Mouse (Mus musculus) cerebellum, adult 2 months (tissue): ENCODE measurements around the gene Lgals1. TPM values are rescaled to one million over a fixed set of nuclear protein-coding genes. Genes with fewer than 3 reads are reported as not detected.
A peak's percentile ranks its signal among the peaks of the same experiment; 100 is the strongest.

ENCODE experiments used
- DNase-seq, 2 experiments: peaks; one replicate each; pipeline ENCODE4 v3.0.0; 2021
- H3K27ac ChIP-seq: fragments of 200-500 bp; 2 replicates; pipeline ENCODE4 v1.5.1; 2012; ENCODE audit warnings: low read length, control low read depth, inconsistent platforms; ENCODE audit not compliant: insufficient read depth
- H3K27me3 ChIP-seq: fragments of 200-500 bp; 2 replicates; pipeline ENCODE4 v1.6.1; 2012; ENCODE audit warnings: inconsistent platforms, mild to moderate bottlenecking, low read length, moderate library complexity; ENCODE audit not compliant: control insufficient read depth, insufficient read depth
- H3K4me1 ChIP-seq: fragments of 200-500 bp; 2 replicates; pipeline ENCODE4 v1.6.1; 2011; ENCODE audit warnings: low read length; ENCODE audit not compliant: control insufficient read depth, insufficient read depth
- H3K4me3 ChIP-seq: fragments of 200-500 bp; replicated peaks from 2 replicates; pipeline ENCODE3; 2011; ENCODE audit warnings: mild to moderate bottlenecking, low read depth, low read length, control low read depth; ENCODE audit not compliant: insufficient read depth
- CTCF ChIP-seq: fragments of 200-500 bp; IDR thresholded peaks from 2 replicates; pipeline ENCODE4 v1.5.1; 2011; ENCODE audit warnings: low read depth, mild to moderate bottlenecking, control low read depth, low read length, moderate library complexity, borderline replicate concordance; ENCODE audit not compliant: insufficient read depth
- POLR2A ChIP-seq: fragments of 200-500 bp; IDR thresholded peaks from 2 replicates; pipeline ENCODE4 v1.6.1; 2011; ENCODE audit warnings: low read length, control low read depth, borderline replicate concordance; ENCODE audit not compliant: insufficient read depth
- WGBS: fragments of 180-500 bp; shearing (Covaris S2); methylation state at CpG from one replicate; pipeline ENCODE4 v1.1.7; 2018; 5-methylcytosine and 5-hydroxymethylcytosine counted together
- polyA plus RNA-seq: library from polyadenylated mRNA; depleted of rRNA; stranded (reverse); fragments of >200 nt; gene quantifications from 2 replicates; pipeline ENCODE4 v1.2.3, GENCODE M21; 2012

Lgals1 gene
- polyA plus RNA-seq, 1 experiment: 71.7 TPM

DNA sequence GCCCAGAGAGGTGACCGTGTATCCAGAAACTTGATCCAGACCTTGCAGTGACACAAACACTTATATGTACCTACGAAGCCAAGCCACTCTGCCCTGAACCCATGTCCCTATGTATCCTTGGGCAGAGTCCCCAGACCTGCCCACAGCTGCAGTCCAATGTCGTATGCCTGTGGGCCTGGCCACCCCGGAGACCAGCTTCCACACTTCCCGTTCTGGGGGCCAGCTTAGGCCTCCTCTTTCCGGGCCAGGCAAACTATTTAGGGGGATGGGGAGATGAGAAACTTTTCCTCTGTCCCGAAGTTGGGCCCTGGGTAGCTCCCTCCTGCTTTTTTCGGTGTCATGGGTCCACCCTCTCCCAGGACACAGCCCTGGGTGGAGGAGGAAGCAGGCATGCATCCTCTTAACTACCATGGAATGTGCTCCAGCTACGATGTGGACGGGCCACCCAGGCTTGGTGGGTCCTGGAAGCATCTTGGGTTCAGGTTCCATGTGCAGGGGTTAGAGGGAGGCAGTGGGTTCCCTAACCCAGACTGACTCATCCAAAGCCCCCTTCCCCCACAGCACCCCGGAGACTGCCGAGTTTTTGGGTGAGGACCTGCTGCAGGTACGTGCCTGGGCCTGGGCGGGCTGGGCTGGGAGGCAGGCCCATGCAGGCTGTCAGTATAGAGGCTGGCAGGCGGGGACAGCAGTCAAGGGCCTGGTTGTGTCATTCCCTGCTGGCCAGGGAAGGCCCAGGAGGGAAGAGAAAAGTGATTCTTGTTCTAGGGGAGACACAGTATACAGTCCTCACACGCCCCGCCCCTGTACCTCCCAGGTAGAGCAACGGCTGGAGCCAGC is 25.7 kb upstream of the Lgals1 start:
- Histone ChIP-seq H3K4me1 (no peaks in the 10 kb centered on the region; the same call in none of the 2 replicates), H3K4me3 (no peak overlapping the region), H3K27ac (no peak overlapping the region), H3K27me3 (no peaks in the 10 kb centered on the region)
- TF ChIP-seq CTCF: no peak
- TF ChIP-seq POLR2A: no peak
- no peak for DNase-seq
- WGBS: 69% methylated on average over 18 of the region's 18 CpGs

DNA sequence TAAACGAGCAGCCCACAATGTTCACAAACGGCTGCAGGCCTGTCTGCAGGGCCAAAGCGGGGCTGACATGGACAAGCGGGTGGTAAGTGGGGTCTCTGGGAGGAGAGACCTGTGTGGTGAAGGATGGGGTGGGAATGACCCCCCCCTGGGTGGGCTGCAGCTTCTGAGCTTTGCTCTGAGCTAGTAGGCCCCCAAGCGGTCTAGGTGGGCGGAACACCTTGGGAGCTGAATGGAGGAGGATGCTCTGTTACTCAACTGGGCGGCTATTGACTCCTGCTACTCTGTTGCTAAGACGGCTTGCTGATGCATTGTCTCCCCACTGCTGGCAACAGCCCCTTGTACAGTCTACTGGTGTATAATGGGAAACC is 25.1 kb upstream of the Lgals1 start:
- Histone ChIP-seq H3K27me3 (no peaks in the 10 kb centered on the region), H3K4me3 (no peak overlapping the region), H3K4me1 (no peaks in the 10 kb centered on the region; the same call in none of the 2 replicates), H3K27ac (no peak overlapping the region)
- no peak for DNase-seq
- no peak for TF ChIP-seq POLR2A
- TF ChIP-seq CTCF: no peak
- WGBS: 80% methylated on average over 8 of the region's 8 CpGs

DNA sequence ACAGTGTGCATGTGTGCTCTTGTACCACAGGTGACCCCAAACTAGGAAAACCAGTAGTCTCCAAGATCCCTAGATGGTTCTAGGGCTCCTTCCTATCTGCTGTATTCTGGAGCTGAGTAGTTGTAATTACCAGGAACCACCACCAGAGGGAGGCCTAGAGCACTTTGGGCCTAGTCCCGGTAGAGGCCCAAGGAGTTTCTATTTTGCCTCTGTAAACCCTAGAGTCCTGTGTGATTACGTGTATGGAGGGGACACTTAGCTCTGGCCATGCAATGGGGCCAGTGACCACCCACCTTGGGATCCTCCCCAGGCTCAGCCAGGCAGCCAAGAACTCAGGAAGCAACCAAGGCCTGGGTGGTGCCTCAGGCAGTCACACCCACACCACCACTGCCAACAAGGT is 23.3 kb upstream of the Lgals1 start:
- H3K4me3 ChIP-seq: no peak overlapping the region
- WGBS: 3% methylated on average over 2 of the region's 2 CpGs
- H3K4me1 ChIP-seq: no peaks in the 10 kb centered on the region; the same call in 1 of the 2 replicates
- peak; percentile 76 to 82 for DNase-seq
- H3K27me3 ChIP-seq: no peaks in the 10 kb centered on the region
- no peak overlapping the region for H3K27ac ChIP-seq
- no peak for TF ChIP-seq POLR2A
- peak; percentile 83 for TF ChIP-seq CTCF

DNA sequence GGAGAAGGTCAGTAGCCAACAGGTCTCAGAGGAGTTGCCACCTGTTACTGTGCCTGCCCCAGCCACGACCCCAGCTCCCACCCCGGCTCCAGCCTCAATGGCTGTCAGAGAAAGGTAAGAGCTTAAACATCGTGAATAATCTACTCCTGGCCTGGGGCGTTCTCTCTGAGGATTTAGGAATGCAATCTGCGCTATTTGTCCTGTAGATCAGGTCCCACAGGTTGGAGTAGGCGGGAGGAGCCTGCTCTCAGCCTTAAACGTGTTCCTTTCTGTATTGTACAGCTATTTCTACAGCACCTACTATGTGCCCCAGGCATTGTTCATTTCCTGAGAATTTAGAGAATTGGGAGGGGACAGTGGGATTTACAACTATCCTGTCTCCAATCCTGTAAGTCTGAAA is 18.1 kb upstream of the Lgals1 start:
- no peak for DNase-seq
- TF ChIP-seq POLR2A (no peak), CTCF (no peak)
- no peaks in the 10 kb centered on the region for H3K4me1 ChIP-seq
- 80% methylated on average over 7 of the region's 7 CpGs for WGBS
- H3K27me3 ChIP-seq: no peaks in the 10 kb centered on the region
- no peak overlapping the region for H3K27ac ChIP-seq
- H3K4me3 ChIP-seq: no peak overlapping the region

DNA sequence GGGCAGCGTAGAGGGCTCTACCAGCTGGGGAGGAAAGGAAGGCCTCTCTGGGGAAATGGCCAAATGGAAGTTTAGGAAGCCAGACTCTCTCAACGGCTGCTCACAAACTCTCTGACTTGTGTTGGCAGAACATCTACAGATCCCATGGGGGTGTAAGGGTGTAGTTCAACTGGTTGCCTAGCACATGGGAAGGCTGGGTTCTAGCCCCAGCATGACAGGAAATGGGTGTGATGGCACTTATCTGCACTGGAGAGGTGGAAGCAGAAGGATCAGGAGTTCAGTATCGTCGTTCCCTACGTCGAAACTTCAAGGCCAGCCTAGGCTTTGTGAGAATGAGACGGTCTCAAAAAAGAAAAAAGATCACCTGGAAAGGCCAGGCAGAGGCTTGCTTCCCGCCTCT is 17.5 kb upstream of the Lgals1 start:
- DNase-seq: no peak
- Histone ChIP-seq H3K27ac (no peak overlapping the region), H3K4me3 (no peak overlapping the region), H3K27me3 (no peaks in the 10 kb centered on the region), H3K4me1 (no peaks in the 10 kb centered on the region)
- WGBS: 83% methylated on average over 8 of the region's 8 CpGs
- no peak for TF ChIP-seq POLR2A
- no peak for TF ChIP-seq CTCF

DNA sequence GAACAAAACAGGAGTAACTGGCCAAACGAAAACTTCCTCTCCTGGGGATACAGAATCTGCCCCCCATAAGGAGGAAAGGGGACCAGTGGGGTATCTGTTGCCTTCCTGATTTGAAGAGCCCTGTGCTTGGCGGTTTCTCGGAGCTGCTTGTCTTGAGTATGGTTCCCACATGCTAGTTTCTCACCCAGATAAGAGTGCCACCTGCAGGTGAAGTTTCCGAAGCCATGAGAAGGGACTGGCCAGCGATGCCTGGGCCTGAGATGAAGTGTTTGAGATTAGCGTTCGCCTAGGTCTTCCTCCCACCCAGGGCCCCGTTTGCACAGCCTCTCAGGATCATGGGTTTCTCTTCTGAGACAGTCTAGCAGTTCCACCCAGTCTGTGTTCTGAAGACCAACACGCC is 14.5 kb upstream of the Lgals1 start:
- Histone ChIP-seq H3K4me3 (no peak overlapping the region), H3K27me3 (no peaks in the 10 kb centered on the region), H3K4me1 (peaks cover 6% of the 10 kb centered on the region; the same call in 1 of the 2 replicates), H3K27ac (no peak overlapping the region)
- WGBS: 31% methylated on average over 9 of the region's 9 CpGs
- TF ChIP-seq POLR2A: no peak
- peak; percentile 50; the same call in 1 of the 2 replicates for TF ChIP-seq CTCF
- peak; percentile 54 to 59 for DNase-seq

DNA sequence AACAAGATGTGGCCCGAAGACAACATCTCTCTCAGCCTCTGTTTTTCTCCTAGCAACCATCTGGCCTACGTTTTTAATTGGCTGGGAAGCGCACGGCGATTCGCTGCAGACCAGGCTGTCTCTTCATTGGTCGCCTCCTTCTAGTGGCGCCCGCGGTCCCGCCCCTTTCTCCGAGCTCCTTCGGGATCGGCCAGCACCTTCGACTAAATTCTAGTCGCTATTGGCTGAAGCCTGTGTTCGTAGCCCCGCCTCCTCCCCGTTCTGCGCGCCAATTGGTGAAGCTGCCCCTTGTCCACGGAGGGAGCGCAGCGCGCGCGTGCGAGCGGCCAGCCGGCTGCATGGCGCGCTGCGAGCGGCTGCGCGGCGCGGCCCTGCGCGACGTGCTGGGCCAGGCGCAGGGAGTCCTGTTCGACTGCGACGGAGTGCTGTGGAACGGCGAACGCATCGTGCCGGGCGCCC is 12.9 kb upstream of the Lgals1 start, which contains the start of gene Pdxp:
Pdxp (plus strand) TSS at position 288 of the 459 bp plus-strand sequence.
- H3K4me1 ChIP-seq: peaks cover 17% of the 10 kb centered on the region
- peak; percentile 97 to 99 for DNase-seq
- peak within 1 kb of the TSS; percentile 98 for H3K4me3 ChIP-seq
- under 1% methylated on average over 51 of the region's 51 CpGs for WGBS
- H3K27ac ChIP-seq: peak within 1 kb of the TSS; percentile 72
- H3K27me3 ChIP-seq: no peaks in the 10 kb centered on the region
- TF ChIP-seq CTCF: no peak
- TF ChIP-seq POLR2A: peak; percentile 84

DNA sequence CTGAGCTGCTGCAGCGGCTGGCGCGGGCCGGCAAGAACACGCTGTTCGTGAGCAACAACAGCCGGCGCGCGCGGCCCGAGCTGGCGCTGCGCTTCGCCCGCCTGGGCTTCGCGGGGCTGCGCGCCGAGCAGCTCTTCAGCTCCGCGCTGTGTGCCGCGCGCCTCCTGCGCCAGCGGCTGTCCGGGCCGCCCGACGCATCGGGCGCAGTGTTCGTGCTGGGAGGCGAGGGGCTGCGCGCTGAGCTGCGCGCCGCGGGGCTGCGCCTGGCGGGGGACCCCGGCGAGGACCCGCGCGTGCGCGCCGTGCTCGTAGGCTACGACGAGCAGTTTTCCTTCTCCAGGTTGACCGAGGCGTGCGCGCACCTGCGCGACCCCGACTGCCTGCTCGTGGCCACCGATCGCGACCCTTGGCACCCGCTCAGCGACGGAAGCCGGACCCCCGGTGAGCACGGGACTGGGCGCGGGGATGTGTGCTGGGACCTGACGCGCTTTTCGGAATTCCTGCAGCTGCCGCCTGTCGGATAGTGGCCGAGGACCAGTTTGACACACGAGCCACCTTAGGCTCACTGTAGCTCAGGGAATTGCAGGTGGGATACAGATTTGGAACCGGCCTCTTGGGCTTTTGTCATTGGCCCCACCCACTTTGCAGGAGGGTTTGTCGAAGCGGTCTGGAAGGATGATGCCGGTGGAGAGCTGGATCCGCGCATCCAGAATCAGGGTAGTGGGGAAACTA is 12.3 kb upstream of the Lgals1 start:
- H3K4me3 ChIP-seq: peak overlapping the region; percentile 98
- peak; percentile 74 to 80 for DNase-seq
- H3K27ac ChIP-seq: peak overlapping the region; percentile 72
- H3K27me3 ChIP-seq: no peaks in the 10 kb centered on the region
- TF ChIP-seq POLR2A (no peak), CTCF (no peak)
- peaks cover 17% of the 10 kb centered on the region for H3K4me1 ChIP-seq
- under 1% methylated on average over 81 of the region's 87 CpGs for whole genome bisulfite sequencing
